Mouse (Mus musculus): ENCODE data around the gene Urah.

DNA sequence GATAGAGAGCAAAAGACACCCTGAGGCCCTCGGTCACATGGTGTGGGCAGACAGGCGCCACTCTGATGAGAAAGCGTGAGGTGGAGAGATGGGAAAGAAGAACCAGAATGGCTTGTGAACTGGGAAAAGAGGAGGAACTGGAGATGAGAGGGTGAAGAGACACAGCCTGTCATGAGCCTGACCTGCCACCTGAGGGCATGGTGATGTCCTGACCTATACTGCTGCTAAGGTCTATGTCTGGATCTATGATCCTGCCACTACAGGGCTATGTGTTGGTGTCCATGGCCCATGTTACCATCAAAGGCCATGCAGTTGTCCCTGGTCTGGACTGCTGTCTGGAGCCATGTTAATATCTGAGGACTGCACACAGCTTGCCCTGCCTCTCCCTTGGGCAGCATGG lies 37.2 kb upstream of the Urah start:
- no peak for TF ChIP-seq POLR2A (IDR thresholded peaks at IDR 0.05; ENCODE audit: insufficient read depth, low read depth, low read length)
- no peak for TF ChIP-seq CTCF (IDR thresholded peaks at IDR 0.05)
